Mouse (Mus musculus) macrophage (primary cell): ENCODE data around the gene Olfr1180. TPM values are rescaled to one million over a fixed set of nuclear protein-coding genes. Genes with fewer than 3 reads are reported as not detected.
"Not testable (repeated sequence)": the region's sequence is repeated elsewhere in the genome, so short reads cannot be mapped to it uniquely, and the experiment has no call there.

Experiments used
- H3K27ac ChIP-seq: fragments of 350-480 bp; formaldehyde crosslinking; 2 replicates; pipeline ENCODE4 v1.9.0; 2021
- H3K36me3 ChIP-seq: fragments of 350-480 bp; formaldehyde crosslinking; 2 replicates; pipeline ENCODE4 v1.9.0; 2021; ENCODE audit errors: inconsistent target
- H3K4me3 ChIP-seq: fragments of 350-480 bp; formaldehyde crosslinking; 2 replicates; pipeline ENCODE4 v1.9.0; 2021; ENCODE audit errors: inconsistent target
- H3K79me2 ChIP-seq: fragments of 350-480 bp; formaldehyde crosslinking; 2 replicates; pipeline ENCODE4 v1.9.0; 2021; ENCODE audit errors: inconsistent target
- WGBS: methylation state at CpG from one replicate; pipeline ENCODE4 v1.1.7; 2026; ENCODE audit warnings: inconsistent platforms; ENCODE audit not compliant: missing documents; 5-methylcytosine and 5-hydroxymethylcytosine counted together
- polyA plus RNA-seq: library from polyadenylated mRNA; stranded (reverse); fragments of 250-400 nt; gene quantifications from 3 replicates; pipeline ENCODE4 v1.2.4, GENCODE M21; 2018; ENCODE audit warnings: inconsistent platforms
- total RNA-seq, 78 experiments: library from RNA; depleted of rRNA; stranded (reverse); fragments of 250-400 nt; gene quantifications; 1 replicate in 9 of 78; 2 replicates in 24 of 78; 3 replicates in 43 of 78; 4 replicates in 2 of 78; pipeline ENCODE4 v1.2.4; 2018; ENCODE audit warnings: inconsistent platforms in 56 of 78

The Olfr1180 gene
- total RNA-seq (2018; cell fraction: chromatin; rRNA removed) = not detected
- total RNA-seq (2018; cell fraction: cytosol; rRNA removed) = not detected
- not detected for total RNA-seq (2018; cell fraction: nucleus; rRNA removed)
- polyA plus RNA-seq = not detected in 3 replicates

DNA sequence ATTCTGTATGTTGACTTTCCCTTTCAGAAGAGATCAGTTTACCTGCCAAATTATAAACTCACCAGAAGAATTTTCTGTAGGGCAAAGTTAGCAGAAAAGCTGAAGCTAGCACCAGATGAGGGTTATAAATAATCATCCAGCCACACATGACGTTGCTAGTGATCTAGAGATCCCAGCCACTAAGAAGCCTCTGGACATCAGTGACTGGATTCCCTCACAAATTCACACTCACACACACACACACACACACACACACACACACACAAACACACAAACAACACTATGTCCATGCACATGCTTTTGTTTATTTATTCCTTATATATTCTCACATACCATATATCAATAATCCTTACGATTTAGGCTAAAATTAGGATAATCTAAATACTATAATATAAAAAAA lies at the start of gene Olfr1180:
Gene Olfr1180 (minus strand): TSS at position 101 of the 400 bp plus-strand sequence.
- H3K4me3 ChIP-seq = no peak within 1 kb of the TSS
- 75% methylated on average over 2 of the region's 2 CpGs for WGBS
- no peak within 1 kb of the TSS for H3K27ac ChIP-seq
- no peaks in the 10 kb centered on the region for H3K79me2 ChIP-seq
- no peaks in the 10 kb centered on the region for H3K36me3 ChIP-seq

DNA sequence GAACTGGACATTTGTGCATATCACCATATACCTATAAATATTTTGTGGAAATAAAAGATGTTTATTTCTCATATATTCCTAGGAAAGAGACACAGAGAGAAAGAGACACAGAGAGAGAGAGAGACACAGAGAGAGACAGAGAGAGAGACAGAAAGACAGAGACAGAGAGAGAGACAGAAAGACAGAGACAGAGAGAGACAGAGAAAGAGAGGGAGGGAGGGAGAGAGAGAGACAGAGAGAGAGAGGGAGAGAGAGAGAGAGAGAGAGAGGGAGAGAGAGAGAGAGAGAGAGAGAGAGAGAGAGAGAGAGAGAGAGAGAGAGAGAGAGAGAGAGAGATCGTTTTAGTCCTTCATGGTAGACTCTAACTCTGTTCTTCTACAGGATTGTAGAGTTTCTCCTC lies 35.6 kb upstream of the Olfr1180 start, which contains the start of gene Olfr1183:
Gene Olfr1183 (plus strand): TSS at position 301 of the 400 bp plus-strand sequence.
- not testable (repeated sequence) for H3K27ac ChIP-seq, H3K36me3 ChIP-seq, H3K4me3 ChIP-seq, H3K79me2 ChIP-seq
- WGBS = 78% methylated on average over 1 of the region's 1 CpGs

DNA sequence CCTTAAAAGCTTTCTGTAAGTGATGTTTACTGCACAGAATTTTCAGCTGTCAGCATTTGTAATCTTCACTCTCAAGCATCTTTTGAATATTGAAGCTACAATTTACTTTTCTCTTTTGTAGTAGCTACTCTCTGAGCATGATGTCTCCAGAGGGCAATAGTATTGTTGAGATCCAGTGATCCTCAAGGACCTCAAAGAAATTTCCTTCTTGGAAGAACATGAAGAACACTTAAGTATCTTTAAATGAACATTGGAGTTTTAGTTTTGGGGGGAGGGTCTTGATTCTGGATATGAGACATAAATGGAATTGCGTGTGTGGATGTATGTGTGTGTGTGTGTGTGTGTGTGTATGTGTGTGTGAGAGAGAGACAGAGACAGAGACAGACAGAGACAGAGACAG lies 30.1 kb upstream of the Olfr1180 start, which contains the start of gene Gm13757:
Gene Gm13757 (minus strand): TSS at position 101 of the 400 bp plus-strand sequence.
- H3K4me3 ChIP-seq = no peak within 1 kb of the TSS
- WGBS = 100% methylated on average over 1 of the region's 1 CpGs
- no peaks in the 10 kb centered on the region for H3K36me3 ChIP-seq
- no peaks in the 10 kb centered on the region for H3K79me2 ChIP-seq
- no peak within 1 kb of the TSS for H3K27ac ChIP-seq

DNA sequence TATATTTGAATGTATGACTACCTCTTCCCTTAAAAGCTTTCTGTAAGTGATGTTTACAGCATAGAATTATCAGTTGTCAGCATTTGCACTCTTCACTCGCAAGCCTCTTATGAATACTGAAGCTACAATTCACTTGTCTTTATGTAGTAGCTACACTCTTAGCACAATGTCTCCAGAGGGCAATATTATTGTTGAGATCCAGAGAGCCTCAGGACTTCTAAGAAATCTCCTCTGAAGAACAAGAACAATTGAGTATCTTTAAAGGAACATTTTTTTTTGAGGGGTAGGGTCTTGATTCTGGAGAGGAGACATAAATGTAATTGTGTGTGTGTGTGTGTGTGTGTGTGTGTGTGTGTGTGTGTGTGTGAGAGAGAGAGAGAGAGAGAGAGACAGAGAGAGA lies 7.1 kb upstream of the Olfr1180 start, which contains the start of gene Olfr1181:
Gene Olfr1181 (minus strand): TSS at position 101 of the 400 bp plus-strand sequence.
- Histone ChIP-seq H3K27ac (no peak within 1 kb of the TSS), H3K36me3 (no peaks in the 10 kb centered on the region), H3K79me2 (no peaks in the 10 kb centered on the region), H3K4me3 (no peak within 1 kb of the TSS)
- 94% methylated on average over 1 of the region's 1 CpGs for WGBS

DNA sequence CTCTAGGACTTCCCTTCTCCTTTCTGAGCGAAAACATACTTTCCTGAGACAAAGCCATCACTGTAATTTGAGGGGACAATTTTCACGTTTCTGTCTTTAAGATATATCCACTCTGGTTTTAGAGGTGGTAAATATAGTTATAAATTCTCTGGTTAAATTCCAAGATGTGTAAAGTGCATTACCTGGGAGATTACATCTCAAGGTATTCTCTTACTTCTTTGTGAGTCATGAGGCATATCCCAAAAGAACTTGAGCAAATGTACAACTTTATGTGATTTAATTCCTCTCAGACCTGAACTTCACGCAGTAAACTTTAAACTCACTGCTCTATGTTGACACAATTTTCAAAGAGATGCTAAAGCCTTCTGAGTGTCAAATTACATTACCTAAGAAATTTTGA lies 12.6 kb downstream of the Olfr1180 start, which contains the start of gene Olfr1179:
Gene Olfr1179 (minus strand): TSS at position 101 of the 400 bp plus-strand sequence.
- H3K27ac ChIP-seq = no peak within 1 kb of the TSS
- no peak within 1 kb of the TSS for H3K4me3 ChIP-seq
- no peaks in the 10 kb centered on the region for H3K36me3 ChIP-seq
- 81% methylated on average over 3 of the region's 3 CpGs for WGBS
- H3K79me2 ChIP-seq = no peaks in the 10 kb centered on the region

DNA sequence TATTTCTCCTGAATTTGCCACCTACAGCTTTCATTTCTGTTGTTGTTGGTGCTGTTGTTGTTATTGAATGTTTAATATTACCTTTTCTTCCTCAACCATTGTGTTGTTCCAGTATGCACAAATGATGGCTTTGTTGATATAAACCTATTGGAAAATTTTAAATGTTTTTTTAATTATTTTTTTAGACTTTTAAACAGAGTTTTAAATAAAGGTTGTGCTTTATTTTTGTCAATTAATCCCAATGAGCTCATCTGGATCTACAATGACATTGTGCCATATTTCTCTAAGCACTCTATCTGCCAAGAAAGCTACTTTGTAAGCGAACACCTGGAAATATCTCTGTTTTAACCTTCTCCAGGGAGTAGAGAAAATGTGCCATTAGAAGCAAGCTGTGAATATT lies 32.2 kb downstream of the Olfr1180 start, which contains the start of gene Olfr1178:
Gene Olfr1178 (plus strand): TSS at position 301 of the 400 bp plus-strand sequence.
- Histone ChIP-seq H3K79me2 (no peaks in the 10 kb centered on the region), H3K36me3 (no peaks in the 10 kb centered on the region), H3K27ac (no peak within 1 kb of the TSS), H3K4me3 (no peak within 1 kb of the TSS)
- WGBS = 100% methylated on average over 1 of the region's 1 CpGs

Other genes with a start within 250 kb of the Olfr1180 start
- not detected in 3 replicates for gene Olfr1168, start 237.3 kb downstream of the Olfr1180 start, polyA plus RNA-seq
- not detected in 3 replicates for gene Olfr1170, start 190.8 kb downstream of the Olfr1180 start, polyA plus RNA-seq
- not detected in 3 replicates for gene Olfr1173, start 139.3 kb downstream of the Olfr1180 start, polyA plus RNA-seq
- gene Olfr1174-ps, start 104.0 kb downstream of the Olfr1180 start, polyA plus RNA-seq = not detected in 3 replicates
- gene Olfr1175-ps, start 91.9 kb downstream of the Olfr1180 start, polyA plus RNA-seq = not detected in 3 replicates
- gene Olfr1176, start 82.4 kb downstream of the Olfr1180 start, polyA plus RNA-seq = not detected in 3 replicates
- gene Olfr1177-ps, start 72.7 kb downstream of the Olfr1180 start, polyA plus RNA-seq = not detected in 3 replicates
- not detected in 3 replicates for gene Olfr1178, start 32.1 kb downstream of the Olfr1180 start, polyA plus RNA-seq
- not detected in 3 replicates for gene Olfr1179, start 12.7 kb downstream of the Olfr1180 start, polyA plus RNA-seq
- not detected in 3 replicates for gene Olfr1181, start 7.0 kb upstream of the Olfr1180 start, polyA plus RNA-seq
- gene Gm13757, start 30.0 kb upstream of the Olfr1180 start, polyA plus RNA-seq = not detected in 3 replicates
- gene Olfr1183, start 35.7 kb upstream of the Olfr1180 start, polyA plus RNA-seq = not detected in 3 replicates
- not detected in 3 replicates for gene Olfr1184, start 64.4 kb upstream of the Olfr1180 start, polyA plus RNA-seq
- gene Olfr1185-ps1, start 74.2 kb upstream of the Olfr1180 start, polyA plus RNA-seq = not detected in 3 replicates
- gene Olfr1186, start 99.4 kb upstream of the Olfr1180 start, polyA plus RNA-seq = not detected in 3 replicates
- gene Olfr1188, start 137.8 kb upstream of the Olfr1180 start, polyA plus RNA-seq = not detected in 3 replicates
- not detected in 3 replicates for gene Olfr1189, start 167.3 kb upstream of the Olfr1180 start, polyA plus RNA-seq
- gene Olfr1191-ps1, start 221.4 kb upstream of the Olfr1180 start, polyA plus RNA-seq = not detected in 3 replicates
- not detected in 3 replicates for gene Olfr1192-ps1, start 229.4 kb upstream of the Olfr1180 start, polyA plus RNA-seq